Mouse (Mus musculus) small intestine, adult 2 months (tissue): Measurements from ENCODE around the gene Camta1. TPM values are rescaled to one million over a fixed set of nuclear protein-coding genes. Genes with fewer than 3 reads are reported as not detected.

Experiments
- H3K27ac ChIP-seq: fragments of 200-500 bp; 2 replicates; pipeline ENCODE4 v1.5.1; 2012; ENCODE audit warnings: low read depth, low read length, control low read depth, inconsistent platforms; ENCODE audit not compliant: insufficient read depth
- H3K27me3 ChIP-seq: fragments of 200-500 bp; 2 replicates; pipeline ENCODE4 v1.6.1; 2012; ENCODE audit warnings: mild to moderate bottlenecking, moderate library complexity, low read length, inconsistent platforms; ENCODE audit not compliant: control insufficient read depth, insufficient read depth
- H3K36me3 ChIP-seq: fragments of 200-500 bp; 2 replicates; pipeline ENCODE4 v1.6.1; 2012; ENCODE audit warnings: mild to moderate bottlenecking, low read length, control low read depth, inconsistent platforms; ENCODE audit not compliant: control insufficient read depth, insufficient read depth
- H3K4me1 ChIP-seq: fragments of 200-500 bp; 2 replicates; pipeline ENCODE4 v1.6.1; 2012; ENCODE audit warnings: low read length, inconsistent platforms, mixed read lengths; ENCODE audit not compliant: control insufficient read depth, insufficient read depth, insufficient read length
- H3K4me3 ChIP-seq: fragments of 200-500 bp; 2 replicates; pipeline ENCODE4 v1.5.1; 2012; ENCODE audit warnings: low read depth, mild to moderate bottlenecking, control low read depth, inconsistent platforms, low read length, moderate library complexity
- CTCF ChIP-seq: fragments of 200-500 bp; IDR thresholded peaks from 2 replicates; pipeline ENCODE4 v1.5.1; 2012; ENCODE audit warnings: low read depth, mild to moderate bottlenecking, control low read depth, inconsistent platforms, low read length, moderate library complexity, mixed read lengths; ENCODE audit not compliant: insufficient replicate concordance, insufficient read length; ENCODE audit errors: extremely low read depth
- POLR2A ChIP-seq: fragments of 200-500 bp; IDR thresholded peaks from 2 replicates; pipeline ENCODE4 v1.6.1; 2012; ENCODE audit warnings: low read depth, mild to moderate bottlenecking, control low read depth, inconsistent platforms, low read length, moderate library complexity
- WGBS: fragments of 180-500 bp; shearing (Covaris S2); methylation state at CpG from one replicate; pipeline ENCODE4 v1.1.7; 2018; 5-methylcytosine and 5-hydroxymethylcytosine counted together
- polyA plus RNA-seq: library from polyadenylated mRNA; depleted of rRNA; stranded (reverse); fragments of >200 nt; gene quantifications from 2 replicates; pipeline ENCODE4 v1.2.3, GENCODE M21; 2012

Camta1 gene
- polyA plus RNA-seq, 1 experiment = 2.2 TPM

DNA sequence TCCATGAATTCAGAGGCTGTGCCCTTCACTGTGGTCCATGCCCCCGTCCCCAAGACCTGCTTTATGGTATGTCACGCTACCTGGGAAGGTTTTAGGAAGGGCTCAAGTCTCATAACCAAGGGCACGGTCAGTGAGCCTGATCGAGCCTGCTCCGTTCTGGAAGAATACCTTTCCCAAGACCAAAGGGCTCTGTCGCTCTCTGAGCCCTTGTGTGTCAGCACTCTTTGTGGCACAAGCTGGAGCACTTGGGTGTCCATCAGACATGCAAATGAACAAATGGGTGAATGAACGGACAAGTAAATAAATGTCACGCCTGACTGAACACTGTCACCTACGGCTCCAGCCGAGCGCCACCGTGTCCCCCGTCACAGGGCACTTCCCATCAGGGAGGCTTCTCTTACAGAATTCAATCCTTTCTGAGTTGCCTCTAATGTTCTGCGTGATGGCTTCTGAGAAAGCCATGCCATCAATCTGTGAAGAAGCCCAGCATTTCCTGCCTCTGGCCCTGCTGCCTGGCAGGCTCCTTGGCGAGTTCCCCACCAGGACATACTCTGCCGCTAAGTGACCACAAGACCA, 386.7 kb downstream of the Camta1 start:
- WGBS = 87% methylated on average over 16 of the region's 16 CpGs
- Histone ChIP-seq H3K27ac (no peak overlapping the region), H3K4me3 (no peak overlapping the region), H3K4me1 (no peaks in the 10 kb centered on the region), H3K27me3 (no peaks in the 10 kb centered on the region), H3K36me3 (no peaks in the 10 kb centered on the region)
- TF ChIP-seq CTCF (no peak), POLR2A (no peak)

GRCm38 (mm10) chr4:151471886-151472285, 389.8 kb downstream of the Camta1 start:
- H3K27me3 ChIP-seq = no peaks in the 10 kb centered on the region
- no peak overlapping the region for H3K27ac ChIP-seq
- 76% methylated on average over 4 of the region's 4 CpGs for WGBS
- TF ChIP-seq POLR2A = no peak
- TF ChIP-seq CTCF = no peak
- H3K4me1 ChIP-seq = no peaks in the 10 kb centered on the region
- H3K4me3 ChIP-seq = no peak overlapping the region
- H3K36me3 ChIP-seq = no peaks in the 10 kb centered on the region

DNA sequence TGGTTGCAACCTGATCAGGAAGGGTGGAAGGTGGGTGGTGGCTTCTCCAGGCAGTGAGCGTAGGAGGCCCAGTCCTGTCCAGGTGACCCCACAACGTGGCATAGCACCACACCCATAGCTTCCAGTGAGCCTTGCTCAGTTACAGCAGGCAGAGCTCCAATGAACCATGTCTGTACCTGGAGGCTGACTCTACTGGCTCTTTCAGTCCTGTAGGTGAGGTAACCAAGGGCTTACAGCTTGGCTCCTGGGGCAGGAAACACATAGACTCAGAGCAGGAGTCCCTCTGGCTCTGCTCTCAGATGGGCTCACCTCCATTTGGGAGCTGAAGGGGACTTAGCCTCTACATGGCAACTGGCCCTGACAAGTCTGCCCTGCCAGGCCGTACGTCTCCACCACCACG, 393.3 kb downstream of the Camta1 start:
- WGBS = 73% methylated on average over 5 of the region's 5 CpGs
- H3K4me1 ChIP-seq = no peaks in the 10 kb centered on the region

GRCm38 (mm10) chr4:151458686-151459085, 403.0 kb downstream of the Camta1 start:
- Histone ChIP-seq H3K36me3 (no peaks in the 10 kb centered on the region), H3K27ac (no peak overlapping the region), H3K4me3 (no peak overlapping the region), H3K27me3 (no peaks in the 10 kb centered on the region), H3K4me1 (no peaks in the 10 kb centered on the region)
- no peak for TF ChIP-seq POLR2A
- no peak for TF ChIP-seq CTCF
- 73% methylated on average over 11 of the region's 11 CpGs for WGBS

More for the DNA sequence above, 393.3 kb downstream of the Camta1 start:
- Histone ChIP-seq H3K27ac (no peak overlapping the region), H3K27me3 (no peaks in the 10 kb centered on the region), H3K36me3 (no peaks in the 10 kb centered on the region), H3K4me3 (no peak overlapping the region)
- TF ChIP-seq CTCF = no peak
- no peak for TF ChIP-seq POLR2A

GRCm38 (mm10) chr4:151454611-151455010, 407.1 kb downstream of the Camta1 start:
- Histone ChIP-seq H3K4me1 (no peaks in the 10 kb centered on the region), H3K27ac (no peak overlapping the region), H3K36me3 (no peaks in the 10 kb centered on the region), H3K4me3 (no peak overlapping the region), H3K27me3 (no peaks in the 10 kb centered on the region)
- 77% methylated on average over 3 of the region's 3 CpGs for WGBS
- TF ChIP-seq POLR2A (no peak), CTCF (no peak)

- Histone ChIP-seq H3K36me3 (no peaks in the 10 kb centered on the region), H3K4me1 (no peaks in the 10 kb centered on the region), H3K27ac (no peak overlapping the region), H3K27me3 (no peaks in the 10 kb centered on the region), H3K4me3 (no peak overlapping the region)
- no peak for TF ChIP-seq CTCF
- no peak for TF ChIP-seq POLR2A
- WGBS = 64% methylated on average over 3 of the region's 3 CpGs
Observed at GRCm38 (mm10) chr4:151454065-151454464, 407.6 kb downstream of the Camta1 start.

GRCm38 (mm10) chr4:151451885-151452284, 409.8 kb downstream of the Camta1 start:
- Histone ChIP-seq H3K36me3 (no peaks in the 10 kb centered on the region), H3K27ac (no peak overlapping the region), H3K27me3 (no peaks in the 10 kb centered on the region), H3K4me1 (no peaks in the 10 kb centered on the region), H3K4me3 (no peak overlapping the region)
- WGBS = 51% methylated on average over 6 of the region's 6 CpGs
- no peak for TF ChIP-seq CTCF
- no peak for TF ChIP-seq POLR2A

DNA sequence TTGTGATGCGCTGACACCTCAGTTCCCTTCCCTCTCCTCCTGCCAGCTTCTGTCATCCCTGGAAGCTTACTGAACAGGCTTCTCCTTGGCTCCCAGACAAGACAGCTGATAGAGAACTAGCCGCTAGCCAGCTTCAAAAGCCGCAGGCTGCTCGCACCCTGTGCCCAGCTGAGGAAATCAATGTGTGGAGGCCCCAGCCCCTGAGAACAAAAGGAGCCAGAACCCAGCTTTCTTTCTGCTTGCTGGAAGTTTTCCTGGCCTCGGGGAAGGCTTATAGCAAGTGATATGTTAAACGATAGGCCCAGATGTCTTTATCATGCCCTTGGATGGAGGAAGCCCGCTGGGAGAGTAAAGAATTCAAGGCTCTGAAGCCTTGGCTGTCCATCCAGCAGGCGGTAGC, 411.7 kb downstream of the Camta1 start:
- no peaks in the 10 kb centered on the region for H3K36me3 ChIP-seq
- H3K27me3 ChIP-seq = no peaks in the 10 kb centered on the region
- no peaks in the 10 kb centered on the region for H3K4me1 ChIP-seq
- TF ChIP-seq CTCF (no peak), POLR2A (no peak)
- H3K4me3 ChIP-seq = no peak overlapping the region
- WGBS = 54% methylated on average over 8 of the region's 8 CpGs
- no peak overlapping the region for H3K27ac ChIP-seq
